Mouse (Mus musculus): ENCODE data around the gene Cxcl3. TPM values are rescaled to one million over a fixed set of nuclear protein-coding genes. Genes with fewer than 3 reads are reported as not detected.

The Cxcl3 gene
- polyA plus RNA-seq, 1 experiment from 2014 or later: 0.10 TPM

GRCm38 (mm10) chr5:90768218-90768617 is 17.7 kb upstream of the Cxcl3 start, which contains the start of gene Ppbp:
Ppbp (plus strand) TSS chr5:90768518.
- TF ChIP-seq CTCF (IDR thresholded peaks at IDR 0.05; ENCODE audit: low read depth) (no peak), EP300 (optimal IDR thresholded peaks at IDR 0.05) (no peak)
- 40% methylated on average over 3 of the region's 3 CpGs for WGBS
- ATAC-seq (ENCODE audit: low FRiP score, low TSS enrichment) (no peak), DNase-seq (ENCODE audit: low spot score) (no peak)
- Histone ChIP-seq H3K27ac (replicated peaks) (no peak within 1 kb of the TSS), H3K9ac (ENCODE audit: low read length) (no peak within 1 kb of the TSS), H3K9me3 (ENCODE audit: control insufficient read depth, low read length) (no peaks in the 10 kb centered on the region), H3K4me2 (replicated peaks; ENCODE audit: low read depth) (no peak within 1 kb of the TSS), H3K4me1 (replicated peaks; ENCODE audit: control insufficient read depth, insufficient read depth) (no peaks in the 10 kb centered on the region), H3K36me3 (ENCODE audit: control insufficient read depth, insufficient read depth, low read length) (no peaks in the 10 kb centered on the region), H3K4me3 (ENCODE audit: low read depth, low read length) (no peak within 1 kb of the TSS), H3K27me3 (ENCODE audit: control insufficient read depth, insufficient read depth, low read length) (no peaks in the 10 kb centered on the region)

- Histone ChIP-seq H3K4me3 (ENCODE audit: low read depth, low read length) (no peak overlapping the region), H3K27ac (replicated peaks) (no peak overlapping the region), H3K9me3 (ENCODE audit: control insufficient read depth, low read length) (no peaks in the 10 kb centered on the region), H3K9ac (ENCODE audit: low read length) (no peak overlapping the region), H3K27me3 (ENCODE audit: control insufficient read depth, insufficient read depth, low read length) (no peaks in the 10 kb centered on the region), H3K4me2 (replicated peaks; ENCODE audit: low read depth) (no peak overlapping the region), H3K36me3 (ENCODE audit: control insufficient read depth, insufficient read depth, low read length) (no peaks in the 10 kb centered on the region), H3K4me1 (replicated peaks; ENCODE audit: control insufficient read depth, insufficient read depth) (no peaks in the 10 kb centered on the region)
- no peak for DNase-seq (ENCODE audit: low spot score)
- ATAC-seq (ENCODE audit: low FRiP score, low TSS enrichment): no peak
- TF ChIP-seq CTCF (IDR thresholded peaks at IDR 0.05; ENCODE audit: low read depth) (no peak), EP300 (optimal IDR thresholded peaks at IDR 0.05) (no peak)
- WGBS: 72% methylated on average over 3 of the region's 3 CpGs
These were observed 14.5 kb upstream of the Cxcl3 start for GRCm38 (mm10) chr5:90771369-90771768.

GRCm38 (mm10) chr5:90771880-90772653 is 13.8 kb upstream of the Cxcl3 start, which contains the start of gene Pf4:
Pf4 (plus strand) TSS chr5:90772435.
- Histone ChIP-seq H3K36me3 (ENCODE audit: control insufficient read depth, insufficient read depth, low read length) (no peaks in the 10 kb centered on the region), H3K27me3 (ENCODE audit: control insufficient read depth, insufficient read depth, low read length) (no peaks in the 10 kb centered on the region), H3K9ac (ENCODE audit: low read length) (no peak within 1 kb of the TSS), H3K9me3 (ENCODE audit: control insufficient read depth, low read length) (no peaks in the 10 kb centered on the region), H3K27ac (replicated peaks) (no peak within 1 kb of the TSS), H3K4me2 (replicated peaks; ENCODE audit: low read depth) (no peak within 1 kb of the TSS), H3K4me3 (ENCODE audit: low read depth, low read length) (no peak within 1 kb of the TSS), H3K4me1 (replicated peaks; ENCODE audit: control insufficient read depth, insufficient read depth) (no peaks in the 10 kb centered on the region)
- TF ChIP-seq CTCF (IDR thresholded peaks at IDR 0.05; ENCODE audit: low read depth) (no peak), EP300 (optimal IDR thresholded peaks at IDR 0.05) (no peak)
- no peak for DNase-seq (ENCODE audit: low spot score)
- WGBS: 72% methylated on average over 16 of the region's 16 CpGs
- no peak for ATAC-seq (ENCODE audit: low FRiP score, low TSS enrichment)

- H3K9ac ChIP-seq (ENCODE audit: low read length): no peak overlapping the region
- WGBS: 85% methylated on average over 5 of the region's 5 CpGs
- no peak overlapping the region for H3K4me3 ChIP-seq (ENCODE audit: low read depth, low read length)
- DNase-seq (ENCODE audit: low spot score): no peak
- H3K9me3 ChIP-seq (ENCODE audit: control insufficient read depth, low read length): no peaks in the 10 kb centered on the region
- no peaks in the 10 kb centered on the region for H3K4me1 ChIP-seq (replicated peaks; ENCODE audit: control insufficient read depth, insufficient read depth)
- no peaks in the 10 kb centered on the region for H3K36me3 ChIP-seq (ENCODE audit: control insufficient read depth, insufficient read depth, low read length)
- no peaks in the 10 kb centered on the region for H3K27me3 ChIP-seq (ENCODE audit: control insufficient read depth, insufficient read depth, low read length)
- no peak for ATAC-seq (ENCODE audit: low FRiP score, low TSS enrichment)
- no peak overlapping the region for H3K27ac ChIP-seq (replicated peaks)
- TF ChIP-seq EP300 (optimal IDR thresholded peaks at IDR 0.05) (no peak), CTCF (IDR thresholded peaks at IDR 0.05; ENCODE audit: low read depth) (no peak)
- H3K4me2 ChIP-seq (replicated peaks; ENCODE audit: low read depth): no peak overlapping the region
These were observed 10.3 kb upstream of the Cxcl3 start for GRCm38 (mm10) chr5:90775562-90775961.

- no peak overlapping the region for H3K9ac ChIP-seq (ENCODE audit: low read length)
- H3K27ac ChIP-seq (replicated peaks): no peak overlapping the region
- H3K4me3 ChIP-seq (ENCODE audit: low read depth, low read length): no peak overlapping the region
- no peaks in the 10 kb centered on the region for H3K9me3 ChIP-seq (ENCODE audit: control insufficient read depth, low read length)
- H3K4me2 ChIP-seq (replicated peaks; ENCODE audit: low read depth): no peak overlapping the region
- TF ChIP-seq EP300 (optimal IDR thresholded peaks at IDR 0.05): no peak
- TF ChIP-seq CTCF (IDR thresholded peaks at IDR 0.05; ENCODE audit: low read depth): no peak
- no peaks in the 10 kb centered on the region for H3K27me3 ChIP-seq (ENCODE audit: control insufficient read depth, insufficient read depth, low read length)
- H3K36me3 ChIP-seq (ENCODE audit: control insufficient read depth, insufficient read depth, low read length): no peaks in the 10 kb centered on the region
- ATAC-seq (ENCODE audit: low FRiP score, low TSS enrichment): no peak
- no peak for DNase-seq (ENCODE audit: low spot score)
- WGBS: 81% methylated on average over 10 of the region's 10 CpGs
- H3K4me1 ChIP-seq (replicated peaks; ENCODE audit: control insufficient read depth, insufficient read depth): no peaks in the 10 kb centered on the region
These were observed 8.3 kb upstream of the Cxcl3 start for GRCm38 (mm10) chr5:90777621-90778020.

GRCm38 (mm10) chr5:90778856-90779255 is 7.0 kb upstream of the Cxcl3 start:
- Histone ChIP-seq H3K27ac (replicated peaks) (no peak overlapping the region), H3K36me3 (ENCODE audit: control insufficient read depth, insufficient read depth, low read length) (no peaks in the 10 kb centered on the region), H3K9me3 (ENCODE audit: control insufficient read depth, low read length) (no peaks in the 10 kb centered on the region), H3K4me3 (ENCODE audit: low read depth, low read length) (no peak overlapping the region), H3K9ac (ENCODE audit: low read length) (no peak overlapping the region), H3K27me3 (ENCODE audit: control insufficient read depth, insufficient read depth, low read length) (no peaks in the 10 kb centered on the region), H3K4me2 (replicated peaks; ENCODE audit: low read depth) (no peak overlapping the region), H3K4me1 (replicated peaks; ENCODE audit: control insufficient read depth, insufficient read depth) (no peaks in the 10 kb centered on the region)
- no peak for TF ChIP-seq EP300 (optimal IDR thresholded peaks at IDR 0.05)
- no peak for TF ChIP-seq CTCF (IDR thresholded peaks at IDR 0.05; ENCODE audit: low read depth)
- 60% methylated on average over 6 of the region's 6 CpGs for WGBS
- DNase-seq (ENCODE audit: low spot score) (no peak), ATAC-seq (ENCODE audit: low FRiP score, low TSS enrichment) (no peak)
